Mouse (Mus musculus): ENCODE measurements around the gene Grm6. TPM values are rescaled to one million over a fixed set of nuclear protein-coding genes. Genes with fewer than 3 reads are reported as not detected.

Grm6 gene
- polyA plus RNA-seq (2015; fragmentation: Nextera tagmentation; extraction: Ambion mirVana) = not detected in 2 replicates

- Histone ChIP-seq H3K9ac (ENCODE audit: low read length) (peak within 1 kb of the TSS; percentile 26; the same call in 1 of the 2 replicates), H3K27ac (ENCODE audit: low read length) (no peak within 1 kb of the TSS), H3K4me3 (ENCODE audit: low read length) (peak within 1 kb of the TSS; percentile 44), H3K4me2 (ENCODE audit: low read depth, low read length) (peak within 1 kb of the TSS; percentile 70), H3K27me3 (ENCODE audit: control insufficient read depth, insufficient read depth, low read depth, low read length) (peaks cover 52% of the 10 kb centered on the region), H3K36me3 (ENCODE audit: control insufficient read depth, insufficient read depth, low read length) (no peaks in the 10 kb centered on the region), H3K9me3 (ENCODE audit: control insufficient read depth, low read length) (0 out of 2 replicates have a peak, but pooled peaks cover 3% of the 10 kb centered on the region), H3K4me1 (replicated peaks; ENCODE audit: control insufficient read depth, insufficient read depth, low read length) (peaks cover 7% of the 10 kb centered on the region)
- WGBS = 0% methylated on average over 11 of the region's 11 CpGs
- no peak for ATAC-seq (ENCODE audit: low read depth)
Measured at GRCm38 (mm10) chr11:50850177-50850735, at the start of gene Grm6. Gene Grm6, plus strand, starts transcription at chr11:50850685.

- WGBS = 96% methylated on average over 4 of the region's 4 CpGs
- Histone ChIP-seq H3K27me3 (ENCODE audit: control insufficient read depth, insufficient read depth, low read depth, low read length) (no peaks in the 10 kb centered on the region), H3K4me3 (ENCODE audit: low read length) (no peak overlapping the region), H3K9ac (ENCODE audit: low read length) (no peak overlapping the region), H3K27ac (ENCODE audit: low read length) (no peak overlapping the region), H3K36me3 (ENCODE audit: control insufficient read depth, insufficient read depth, low read length) (peaks cover 76% of the 10 kb centered on the region), H3K4me2 (ENCODE audit: low read depth, low read length) (no peak overlapping the region), H3K4me1 (replicated peaks; ENCODE audit: control insufficient read depth, insufficient read depth, low read length) (no peaks in the 10 kb centered on the region), H3K9me3 (ENCODE audit: control insufficient read depth, low read length) (peaks cover 31% of the 10 kb centered on the region)
- no peak for ATAC-seq (ENCODE audit: low read depth)
Measured at GRCm38 (mm10) chr11:50814233-50814632, 36.3 kb upstream of the Grm6 start.

GRCm38 (mm10) chr11:50826214-50826613 lies 24.3 kb upstream of the Grm6 start:
- Histone ChIP-seq H3K9ac (ENCODE audit: low read length) (peak overlapping the region; percentile 88), H3K9me3 (ENCODE audit: control insufficient read depth, low read length) (no peaks in the 10 kb centered on the region), H3K27ac (ENCODE audit: low read length) (no peak overlapping the region), H3K4me3 (ENCODE audit: low read length) (peak overlapping the region; percentile 91), H3K4me2 (ENCODE audit: low read depth, low read length) (peak overlapping the region; percentile 64), H3K4me1 (replicated peaks; ENCODE audit: control insufficient read depth, insufficient read depth, low read length) (peaks cover 8% of the 10 kb centered on the region; the same call in 1 of the 2 replicates), H3K27me3 (ENCODE audit: control insufficient read depth, insufficient read depth, low read depth, low read length) (no peaks in the 10 kb centered on the region), H3K36me3 (ENCODE audit: control insufficient read depth, insufficient read depth, low read length) (peaks cover 13% of the 10 kb centered on the region)
- ATAC-seq (ENCODE audit: low read depth) = no peak
- 22% methylated on average over 2 of the region's 2 CpGs for WGBS

GRCm38 (mm10) chr11:50827010-50827953 lies 23.2 kb upstream of the Grm6 start, which contains the start of gene Zfp354c:
Gene Zfp354c, minus strand, starts transcription at chr11:50827724.
- Histone ChIP-seq H3K4me3 (ENCODE audit: low read length) (peak within 1 kb of the TSS; percentile 91), H3K27me3 (ENCODE audit: control insufficient read depth, insufficient read depth, low read depth, low read length) (no peaks in the 10 kb centered on the region), H3K9me3 (ENCODE audit: control insufficient read depth, low read length) (no peaks in the 10 kb centered on the region), H3K4me2 (ENCODE audit: low read depth, low read length) (peak within 1 kb of the TSS; percentile 64), H3K9ac (ENCODE audit: low read length) (peak within 1 kb of the TSS; percentile 88), H3K4me1 (replicated peaks; ENCODE audit: control insufficient read depth, insufficient read depth, low read length) (peaks cover 8% of the 10 kb centered on the region; the same call in 1 of the 2 replicates), H3K36me3 (ENCODE audit: control insufficient read depth, insufficient read depth, low read length) (peaks cover 13% of the 10 kb centered on the region), H3K27ac (ENCODE audit: low read length) (0 out of 2 replicates have a peak within 1 kb of the TSS, but pooled peaks have one; percentile 48)
- ATAC-seq (ENCODE audit: low read depth) = peak; percentile 96
- under 1% methylated on average over 45 of the region's 45 CpGs for WGBS

- H3K4me1 ChIP-seq (replicated peaks; ENCODE audit: control insufficient read depth, insufficient read depth, low read length) = peaks cover 5% of the 10 kb centered on the region; the same call in 1 of the 2 replicates
- H3K9ac ChIP-seq (ENCODE audit: low read length) = no peak overlapping the region
- no peak overlapping the region for H3K27ac ChIP-seq (ENCODE audit: low read length)
- ATAC-seq (ENCODE audit: low read depth) = no peak
- peaks cover 8% of the 10 kb centered on the region; the same call in 1 of the 2 replicates for H3K9me3 ChIP-seq (ENCODE audit: control insufficient read depth, low read length)
- H3K36me3 ChIP-seq (ENCODE audit: control insufficient read depth, insufficient read depth, low read length) = peaks cover 3% of the 10 kb centered on the region
- H3K27me3 ChIP-seq (ENCODE audit: control insufficient read depth, insufficient read depth, low read depth, low read length) = no peaks in the 10 kb centered on the region
- no peak overlapping the region for H3K4me3 ChIP-seq (ENCODE audit: low read length)
- 73% methylated on average over 4 of the region's 4 CpGs for WGBS
- H3K4me2 ChIP-seq (ENCODE audit: low read depth, low read length) = no peak overlapping the region
Measured at GRCm38 (mm10) chr11:50835727-50836126, 14.8 kb upstream of the Grm6 start.

- Histone ChIP-seq H3K27me3 (ENCODE audit: control insufficient read depth, insufficient read depth, low read depth, low read length) (no peaks in the 10 kb centered on the region), H3K9me3 (ENCODE audit: control insufficient read depth, low read length) (no peaks in the 10 kb centered on the region), H3K36me3 (ENCODE audit: control insufficient read depth, insufficient read depth, low read length) (no peaks in the 10 kb centered on the region), H3K4me3 (ENCODE audit: low read length) (peak within 1 kb of the TSS; percentile 54), H3K27ac (ENCODE audit: low read length) (peak within 1 kb of the TSS; percentile 94), H3K4me1 (replicated peaks; ENCODE audit: control insufficient read depth, insufficient read depth, low read length) (peaks cover 6% of the 10 kb centered on the region; the same call in 1 of the 2 replicates), H3K9ac (ENCODE audit: low read length) (peak within 1 kb of the TSS; percentile 79), H3K4me2 (ENCODE audit: low read depth, low read length) (peak within 1 kb of the TSS; percentile 83)
- WGBS = 10% methylated on average over 22 of the region's 22 CpGs
- peak; percentile 97 for ATAC-seq (ENCODE audit: low read depth)
Measured at GRCm38 (mm10) chr11:50841023-50841735, 9.3 kb upstream of the Grm6 start, which contains the start of gene Zfp879. Gene Zfp879, minus strand, starts transcription at chr11:50841552.

- no peak overlapping the region for H3K4me2 ChIP-seq (ENCODE audit: low read depth, low read length)
- H3K27ac ChIP-seq (ENCODE audit: low read length) = no peak overlapping the region
- 0 out of 2 replicates have a peak, but pooled peaks cover 3% of the 10 kb centered on the region for H3K9me3 ChIP-seq (ENCODE audit: control insufficient read depth, low read length)
- H3K27me3 ChIP-seq (ENCODE audit: control insufficient read depth, insufficient read depth, low read depth, low read length) = peaks cover 31% of the 10 kb centered on the region
- H3K4me1 ChIP-seq (replicated peaks; ENCODE audit: control insufficient read depth, insufficient read depth, low read length) = peaks cover under 1% of the 10 kb centered on the region
- 81% methylated on average over 3 of the region's 3 CpGs for WGBS
- H3K4me3 ChIP-seq (ENCODE audit: low read length) = no peak overlapping the region
- no peaks in the 10 kb centered on the region for H3K36me3 ChIP-seq (ENCODE audit: control insufficient read depth, insufficient read depth, low read length)
- H3K9ac ChIP-seq (ENCODE audit: low read length) = no peak overlapping the region
- ATAC-seq (ENCODE audit: low read depth) = no peak
Measured at GRCm38 (mm10) chr11:50845951-50846350, 4.5 kb upstream of the Grm6 start.

GRCm38 (mm10) chr11:50847047-50847446 lies 3.4 kb upstream of the Grm6 start:
- Histone ChIP-seq H3K27me3 (ENCODE audit: control insufficient read depth, insufficient read depth, low read depth, low read length) (peaks cover 42% of the 10 kb centered on the region), H3K9ac (ENCODE audit: low read length) (no peak overlapping the region), H3K27ac (ENCODE audit: low read length) (no peak overlapping the region), H3K4me3 (ENCODE audit: low read length) (no peak overlapping the region), H3K4me2 (ENCODE audit: low read depth, low read length) (no peak overlapping the region), H3K9me3 (ENCODE audit: control insufficient read depth, low read length) (0 out of 2 replicates have a peak, but pooled peaks cover 3% of the 10 kb centered on the region), H3K36me3 (ENCODE audit: control insufficient read depth, insufficient read depth, low read length) (no peaks in the 10 kb centered on the region), H3K4me1 (replicated peaks; ENCODE audit: control insufficient read depth, insufficient read depth, low read length) (peaks cover 7% of the 10 kb centered on the region)
- 67% methylated on average over 5 of the region's 5 CpGs for WGBS
- no peak for ATAC-seq (ENCODE audit: low read depth)
